Mouse (Mus musculus) CH12.LX (cell line): ENCODE results near the gene Hpse. TPM values are rescaled to one million over a fixed set of nuclear protein-coding genes. Genes with fewer than 3 reads are reported as not detected.

Source experiments
- DNase-seq: peaks from one replicate; pipeline ENCODE4 v3.0.0-alpha.2; 2013; ENCODE audit errors: extremely low read depth
- H3K27ac ChIP-seq: 2 replicates; pipeline ENCODE4 v1.5.1; 2012; ENCODE audit warnings: low read depth, mild to moderate bottlenecking, control low read depth, moderate library complexity; ENCODE audit not compliant: insufficient read depth
- H3K27me3 ChIP-seq: replicated peaks from 2 replicates; pipeline ENCODE3; 2012; ENCODE audit warnings: inconsistent platforms
- H3K36me3 ChIP-seq, 2 experiments: replicated peaks in 1 of 2; 2 replicates each; pipeline versions ENCODE3 to v1.6.1; 2012; ENCODE audit warnings: inconsistent platforms in 1 of 2, low read length in 1 of 2, mild to moderate bottlenecking in 1 of 2, mixed read lengths in 1 of 2, moderate library complexity in 1 of 2; ENCODE audit not compliant: control insufficient read depth in 1 of 2, insufficient read depth in 1 of 2
- H3K4me1 ChIP-seq, 2 experiments: 2 replicates each; pipeline ENCODE4 v1.6.1; 2012; ENCODE audit warnings: inconsistent platforms in 1 of 2, moderate library complexity in 1 of 2; ENCODE audit not compliant: insufficient read depth in 2 of 2, control insufficient read depth in 1 of 2
- H3K4me2 ChIP-seq: 2 replicates; pipeline ENCODE4 v1.6.1; 2012; ENCODE audit warnings: low read depth, mild to moderate bottlenecking, control low read depth; ENCODE audit not compliant: poor library complexity, insufficient read depth, severe bottlenecking
- H3K4me3 ChIP-seq, 3 experiments: fragments of 150-350 bp in 1 of 3; sonication (generic) in 1 of 3; replicated peaks in 1 of 3; 2 replicates each; pipeline versions ENCODE3 to v1.5.1; 2011 to 2012; ENCODE audit warnings: low read depth in 2 of 3, low read length in 2 of 3, mild to moderate bottlenecking in 2 of 3, moderate library complexity in 2 of 3, control low read depth in 1 of 3, improper control_type of control experiment in 1 of 3, inconsistent platforms in 1 of 3, mixed read lengths in 1 of 3; ENCODE audit not compliant: poor library complexity in 1 of 3
- H3K79me2 ChIP-seq: replicated peaks from 2 replicates; pipeline ENCODE4 v1.6.1; 2012; ENCODE audit warnings: mild to moderate bottlenecking, moderate library complexity; ENCODE audit not compliant: control insufficient read depth, poor library complexity, insufficient read depth, severe bottlenecking; ENCODE audit errors: extremely low read depth
- H3K9ac ChIP-seq: 2 replicates; pipeline ENCODE4 v1.6.1; 2012; ENCODE audit warnings: low read depth, mild to moderate bottlenecking, control low read depth, moderate library complexity; ENCODE audit not compliant: insufficient read depth
- H3K9me3 ChIP-seq: replicated peaks from 2 replicates; pipeline ENCODE3; 2012; ENCODE audit warnings: low read length, inconsistent platforms, mixed read lengths
- BHLHE40 ChIP-seq: IDR thresholded peaks from 2 replicates; pipeline ENCODE4 v1.6.1; 2011; ENCODE audit warnings: mild to moderate bottlenecking, low read depth, low read length, improper control_type of control experiment
- CHD1 ChIP-seq: IDR thresholded peaks from 2 replicates; pipeline ENCODE4 v1.6.1; 2012; ENCODE audit warnings: low read depth, low read length, improper control_type of control experiment, inconsistent platforms
- CHD2 ChIP-seq: IDR thresholded peaks from 2 replicates; pipeline ENCODE4 v1.6.1; 2011; ENCODE audit warnings: low read length, improper control_type of control experiment
- CTCF ChIP-seq, 2 experiments: IDR thresholded peaks in 1 of 2; conservative IDR thresholded peaks in 1 of 2; 2 replicates each; pipeline ENCODE4 v1.5.1; 2011 to 2012; ENCODE audit warnings: low read depth in 2 of 2, low read length in 2 of 2, improper control_type of control experiment in 1 of 2, inconsistent platforms in 1 of 2, mild to moderate bottlenecking in 1 of 2, moderate library complexity in 1 of 2
- E2F4 ChIP-seq: IDR thresholded peaks from 2 replicates; pipeline ENCODE4 v1.6.1; 2011; ENCODE audit warnings: low read depth, low read length, improper control_type of control experiment; ENCODE audit not compliant: insufficient replicate concordance
- ELF1 ChIP-seq: IDR thresholded peaks from 2 replicates; pipeline ENCODE4 v1.6.1; 2014; ENCODE audit warnings: low read depth, mild to moderate bottlenecking, inconsistent platforms, low read length, improper control_type of control experiment
- EP300 ChIP-seq: IDR thresholded peaks from 2 replicates; pipeline ENCODE4 v1.6.1; 2011; ENCODE audit warnings: low read length, improper control_type of control experiment
- ETS1 ChIP-seq: conservative IDR thresholded peaks from 2 replicates; pipeline ENCODE4 v1.6.1; 2012; ENCODE audit warnings: low read depth, mild to moderate bottlenecking, inconsistent platforms, low read length, improper control_type of control experiment, moderate library complexity
- GABPA ChIP-seq: IDR thresholded peaks from 2 replicates; pipeline ENCODE4 v1.6.1; 2012; ENCODE audit warnings: low read depth, low read length, improper control_type of control experiment, inconsistent platforms; ENCODE audit not compliant: insufficient replicate concordance
- HCFC1 ChIP-seq: IDR thresholded peaks from 2 replicates; pipeline ENCODE4 v1.6.1; 2012; ENCODE audit warnings: low read depth, mild to moderate bottlenecking, inconsistent platforms, low read length, improper control_type of control experiment
- IRF4 ChIP-seq: IDR thresholded peaks from 2 replicates; pipeline ENCODE4 v1.6.1; 2014; ENCODE audit warnings: low read depth, mild to moderate bottlenecking, inconsistent platforms, low read length, improper control_type of control experiment
- JUN ChIP-seq: IDR thresholded peaks from 2 replicates; pipeline ENCODE4 v1.6.1; 2011; ENCODE audit warnings: low read depth, mild to moderate bottlenecking, low read length, improper control_type of control experiment, moderate library complexity; ENCODE audit not compliant: insufficient read depth
- JUND ChIP-seq: conservative IDR thresholded peaks from 2 replicates; pipeline ENCODE4 v1.6.1; 2011; ENCODE audit warnings: low read depth, low read length, improper control_type of control experiment
- KAT2A ChIP-seq: IDR thresholded peaks from 2 replicates; pipeline ENCODE4 v1.6.1; 2012; ENCODE audit warnings: low read length, improper control_type of control experiment, inconsistent platforms; ENCODE audit not compliant: insufficient replicate concordance
- MAFK ChIP-seq: IDR thresholded peaks from 2 replicates; pipeline ENCODE4 v1.6.1; 2011; ENCODE audit warnings: low read length, improper control_type of control experiment; ENCODE audit not compliant: insufficient replicate concordance
- MAX ChIP-seq: IDR thresholded peaks from 2 replicates; pipeline ENCODE4 v1.6.1; 2011; ENCODE audit warnings: low read length, improper control_type of control experiment
- MAZ ChIP-seq: IDR thresholded peaks from 2 replicates; pipeline ENCODE4 v1.6.1; 2012; ENCODE audit warnings: low read depth, mild to moderate bottlenecking, inconsistent platforms, low read length, improper control_type of control experiment, moderate library complexity
- MEF2A ChIP-seq: IDR thresholded peaks from 2 replicates; pipeline ENCODE4 v1.6.1; 2014; ENCODE audit warnings: low read depth, mild to moderate bottlenecking, inconsistent platforms, low read length, improper control_type of control experiment, borderline replicate concordance
- MXI1 ChIP-seq: IDR thresholded peaks from 2 replicates; pipeline ENCODE4 v1.6.1; 2011; ENCODE audit warnings: mild to moderate bottlenecking, low read depth, low read length, improper control_type of control experiment
- MYC ChIP-seq: IDR thresholded peaks from 2 replicates; pipeline ENCODE4 v1.6.1; 2011; ENCODE audit warnings: low read depth, mild to moderate bottlenecking, improper control_type of control experiment, low read length
- NELFE ChIP-seq: IDR thresholded peaks from 2 replicates; pipeline ENCODE4 v1.6.1; 2011; ENCODE audit warnings: low read depth, low read length, improper control_type of control experiment
- NRF1 ChIP-seq: IDR thresholded peaks from 2 replicates; pipeline ENCODE4 v1.6.1; 2014; ENCODE audit warnings: low read depth, mild to moderate bottlenecking, inconsistent platforms, low read length, improper control_type of control experiment, moderate library complexity
- PAX5 ChIP-seq: IDR thresholded peaks from 2 replicates; pipeline ENCODE4 v1.6.1; 2012; ENCODE audit warnings: low read length, inconsistent platforms, mixed read lengths
- POLR2A ChIP-seq: IDR thresholded peaks from 2 replicates; pipeline ENCODE4 v1.6.1; 2011; ENCODE audit warnings: low read depth, mild to moderate bottlenecking, improper control_type of control experiment, low read length
- POLR2AphosphoS2 ChIP-seq: IDR thresholded peaks from 2 replicates; pipeline ENCODE4 v1.6.1; 2011; ENCODE audit warnings: low read depth, low read length, improper control_type of control experiment
- RAD21 ChIP-seq: IDR thresholded peaks from 2 replicates; pipeline ENCODE4 v1.6.1; 2011; ENCODE audit warnings: low read depth, mild to moderate bottlenecking, low read length, improper control_type of control experiment, moderate library complexity
- RCOR1 ChIP-seq: conservative IDR thresholded peaks from 2 replicates; pipeline ENCODE4 v1.6.1; 2012; ENCODE audit warnings: low read depth, mild to moderate bottlenecking, inconsistent platforms, low read length, improper control_type of control experiment
- SIN3A ChIP-seq: IDR thresholded peaks from 2 replicates; pipeline ENCODE4 v1.6.1; 2012; ENCODE audit warnings: low read length, improper control_type of control experiment, inconsistent platforms
- SMC3 ChIP-seq: IDR thresholded peaks from 2 replicates; pipeline ENCODE4 v1.6.1; 2011; ENCODE audit warnings: low read depth, low read length, improper control_type of control experiment
- TBP ChIP-seq: conservative IDR thresholded peaks from 2 replicates; pipeline ENCODE4 v1.6.1; 2011; ENCODE audit warnings: low read depth, low read length, improper control_type of control experiment
- TCF12 ChIP-seq: IDR thresholded peaks from 2 replicates; pipeline ENCODE4 v1.6.1; 2014; ENCODE audit warnings: low read depth, mild to moderate bottlenecking, inconsistent platforms, low read length, improper control_type of control experiment
- UBTF ChIP-seq: IDR thresholded peaks from 2 replicates; pipeline ENCODE4 v1.6.1; 2012; ENCODE audit warnings: low read depth, mild to moderate bottlenecking, inconsistent platforms, low read length, improper control_type of control experiment, moderate library complexity
- USF1 ChIP-seq: IDR thresholded peaks from 2 replicates; pipeline ENCODE4 v1.6.1; 2014; ENCODE audit warnings: low read depth, mild to moderate bottlenecking, inconsistent platforms, low read length, improper control_type of control experiment
- USF2 ChIP-seq: conservative IDR thresholded peaks from 2 replicates; pipeline ENCODE4 v1.6.1; 2011; ENCODE audit warnings: low read depth, low read length, improper control_type of control experiment
- ZC3H11A ChIP-seq: IDR thresholded peaks from 2 replicates; pipeline ENCODE4 v1.6.1; 2012; ENCODE audit warnings: low read depth, mild to moderate bottlenecking, inconsistent platforms, low read length, improper control_type of control experiment
- ZKSCAN1 ChIP-seq: IDR thresholded peaks from 2 replicates; pipeline ENCODE4 v1.6.1; 2012; ENCODE audit warnings: low read depth, inconsistent platforms, low read length, improper control_type of control experiment, borderline replicate concordance
- ZMIZ1 ChIP-seq: IDR thresholded peaks from 2 replicates; pipeline ENCODE4 v1.6.1; 2012; ENCODE audit warnings: low read depth, mild to moderate bottlenecking, inconsistent platforms, low read length, improper control_type of control experiment
- ZNF384 ChIP-seq: IDR thresholded peaks from 2 replicates; pipeline ENCODE4 v1.6.1; 2012; ENCODE audit warnings: low read depth, low read length, improper control_type of control experiment, inconsistent platforms
- dilution Hi-C: fragments of 300-500 bp; cut with MboI; formaldehyde crosslinking; loops from 2 replicates; pipeline ENCODE4 v1.14.3; 2020; ENCODE audit warnings: low sequenced_read_pairs; ENCODE audit not compliant: extremely low pct_unique_long_range_greater_than_20kb, extremely low pct_ligation_motif_present
- in situ Hi-C: fragments of 300-500 bp; cut with MboI; formaldehyde crosslinking; loops from 3 replicates; pipeline ENCODE4 v1.14.3; 2019; ENCODE audit warnings: low sequenced_read_pairs, low pct_ligation_motif_present, low pct_unique_long_range_greater_than_20kb, mixed read lengths
- polyA plus RNA-seq: library from polyadenylated mRNA; unstranded; fragments of >175 nt; gene quantifications from 2 replicates; pipeline ENCODE4 v1.2.1, GENCODE M21; 2012; ENCODE audit warnings: low read depth; ENCODE audit not compliant: insufficient read length
- total RNA-seq, 2 experiments: library from RNA; depleted of rRNA; stranded (reverse); fragments of 300-350 nt in 1 of 2; fragments of >200 nt in 1 of 2; gene quantifications; 2 replicates each; pipeline ENCODE4 v1.2.3; 2012 to 2014

The Hpse gene
- total and polyA plus RNA-seq, 3 experiments = 3.3 to 9.5 (median 3.8) TPM

DNA sequence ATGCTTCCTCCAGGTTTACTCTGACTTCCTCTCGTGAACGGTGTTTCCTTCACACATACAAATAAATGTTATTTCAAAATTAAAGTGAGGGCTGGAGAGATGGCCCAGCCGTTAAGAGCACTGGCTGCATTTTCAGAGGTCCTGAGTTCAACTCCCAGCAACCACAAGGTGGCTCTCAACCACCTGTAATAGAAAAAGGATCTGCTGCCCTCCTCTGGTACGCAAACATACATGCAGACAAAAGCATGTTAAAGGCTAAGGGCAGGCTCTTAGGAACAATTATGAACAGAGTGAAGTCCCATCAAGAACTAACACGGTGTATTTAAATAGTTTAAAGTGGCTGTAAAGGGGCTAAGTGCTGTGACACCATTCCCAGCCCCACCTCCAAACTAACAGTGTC lies 55.7 kb downstream of the Hpse start:
- Histone ChIP-seq H3K9me3 (peaks cover 3% of the 10 kb centered on the region), H3K9ac (no peak overlapping the region), H3K27me3 (no peaks in the 10 kb centered on the region), H3K4me2 (no peak overlapping the region), H3K79me2 (peaks cover 6% of the 10 kb centered on the region; the same call in 1 of the 2 replicates), H3K36me3 (peaks cover 48 to 84% of the 10 kb centered on the region in 2 experiments), H3K4me1 (peaks cover 15 to 79% of the 10 kb centered on the region in 2 experiments), H3K4me3 (no peak overlapping the region), H3K27ac (peak overlapping the region; percentile 96; the same call in 1 of the 2 replicates)
- TF ChIP-seq ZMIZ1 (no peak), SIN3A (0 out of 2 replicates have a peak, but pooled peaks have one; percentile 32), ETS1 (no peak), E2F4 (no peak), CHD2 (no peak), JUND (0 out of 2 replicates have a peak, but pooled peaks have one; percentile 13), POLR2A (0 out of 2 replicates have a peak, but pooled peaks have one; percentile 21), MXI1 (no peak), ZNF384 (peak; percentile 24; the same call in 1 of the 2 replicates), BHLHE40 (no peak), USF2 (no peak), ELF1 (peak; percentile 33; the same call in 1 of the 2 replicates), RAD21 (no peak; the same call in none of the 2 replicates), TBP (no peak), MYC (peak; percentile 58), NRF1 (no peak), KAT2A (no peak), RCOR1 (no peak), USF1 (no peak), MAFK (no peak), CTCF (conservative IDR thresholded peaks at IDR 0.05 in 1 of 2, IDR thresholded peaks at IDR 0.05 in 1 of 2; ENCODE audit: low read depth in 2 of 2, low read length in 2 of 2) (peak; percentile 36 to 100), MEF2A (no peak; the same call in 1 of the 2 replicates), IRF4 (0 out of 2 replicates have a peak, but pooled peaks have one; percentile 27), HCFC1 (no peak), ZC3H11A (peak; percentile 93), ZKSCAN1 (no peak), CHD1 (no peak), MAX (no peak; the same call in 1 of the 2 replicates), PAX5 (no peak), EP300 (no peak), NELFE (peak; percentile 84; the same call in 1 of the 2 replicates), UBTF (no peak), MAZ (no peak), POLR2AphosphoS2 (no peak), TCF12 (no peak; the same call in 1 of the 2 replicates), JUN (no peak), GABPA (no peak), SMC3 (peak; percentile 99)
- in situ Hi-C loops = loop anchor here (5.0 kb wide), 1 partner anchor 97 kb away; no protein-coding TSS in a partner anchor
- DNase-seq = peak; percentile 78
- dilution Hi-C loops = no loop called here
